Mouse (Mus musculus) neural tube, embryonic 11.5 days (tissue): ENCODE results near the gene Git2. TPM values are rescaled to one million over a fixed set of nuclear protein-coding genes. Genes with fewer than 3 reads are reported as not detected.

ENCODE experiments used
- ATAC-seq: fragments of 200-750 bp; cut with Nextera tagmentation; 2 replicates; pipeline ENCODE4 v1.8.0; 2017; ENCODE audit warnings: moderate number of reproducible peaks, mild to moderate bottlenecking, moderate TSS enrichment, moderate library complexity; ENCODE audit not compliant: insufficient read depth, low FRiP score, low TSS enrichment
- DNase-seq: peaks from one replicate; pipeline ENCODE4 v3.0.0-alpha.2; 2015; ENCODE audit warnings: low spot score
- H3K27ac ChIP-seq: fragments of 300-500 bp; sonication (generic); 2 replicates; pipeline ENCODE4 v1.5.1; 2014; ENCODE audit warnings: low read depth, mild to moderate bottlenecking, low read length
- H3K27me3 ChIP-seq: fragments of 300-500 bp; sonication (generic); 2 replicates; pipeline ENCODE4 v1.6.1; 2014; ENCODE audit warnings: mild to moderate bottlenecking, low read length, mixed read lengths; ENCODE audit not compliant: control insufficient read depth, insufficient read depth
- H3K36me3 ChIP-seq: fragments of 300-500 bp; sonication (generic); 2 replicates; pipeline ENCODE4 v1.6.1; 2014; ENCODE audit warnings: mild to moderate bottlenecking, low read length, moderate library complexity, mixed read lengths; ENCODE audit not compliant: control insufficient read depth, insufficient read depth
- H3K4me1 ChIP-seq: fragments of 300-500 bp; sonication (generic); 2 replicates; pipeline ENCODE4 v1.6.1; 2014; ENCODE audit warnings: low read length, mixed read lengths; ENCODE audit not compliant: control insufficient read depth, insufficient read depth
- H3K4me2 ChIP-seq: fragments of 300-500 bp; sonication (generic); 2 replicates; pipeline ENCODE4 v1.6.1; 2014; ENCODE audit warnings: low read depth, mild to moderate bottlenecking, moderate library complexity
- H3K4me3 ChIP-seq: fragments of 300-500 bp; sonication (generic); 2 replicates; pipeline ENCODE4 v1.5.1; 2014; ENCODE audit warnings: low read depth, low read length
- H3K9ac ChIP-seq: fragments of 300-500 bp; sonication (generic); 2 replicates; pipeline ENCODE4 v1.6.1; 2014; ENCODE audit warnings: mild to moderate bottlenecking, low read length
- H3K9me3 ChIP-seq: fragments of 300-500 bp; sonication (generic); 2 replicates; pipeline ENCODE4 v1.6.1; 2016; ENCODE audit warnings: low read length; ENCODE audit not compliant: control insufficient read depth
- WGBS: fragments of 180-500 bp; shearing (Covaris S2); extraction: QIAGEN DNeasy Blood & Tissue Kit; methylation state at CpG from one replicate; pipeline ENCODE4 v1.1.7; 2014; 5-methylcytosine and 5-hydroxymethylcytosine counted together
- microRNA-seq: library from miRNA; unstranded; fragments of <30 nt; microRNA quantifications from one replicate; pipeline ENCODE4, GENCODE M21; 2016
- polyA plus RNA-seq: library from polyadenylated mRNA; unstranded; fragments of >200 nt; fragmentation: Nextera tagmentation; extraction: Ambion mirVana; gene quantifications from 2 replicates; pipeline ENCODE4 v1.2.1, GENCODE M21; 2014

The Git2 gene
- polyA plus RNA-seq, 1 experiment from 2014 or later = 35.1 TPM

DNA sequence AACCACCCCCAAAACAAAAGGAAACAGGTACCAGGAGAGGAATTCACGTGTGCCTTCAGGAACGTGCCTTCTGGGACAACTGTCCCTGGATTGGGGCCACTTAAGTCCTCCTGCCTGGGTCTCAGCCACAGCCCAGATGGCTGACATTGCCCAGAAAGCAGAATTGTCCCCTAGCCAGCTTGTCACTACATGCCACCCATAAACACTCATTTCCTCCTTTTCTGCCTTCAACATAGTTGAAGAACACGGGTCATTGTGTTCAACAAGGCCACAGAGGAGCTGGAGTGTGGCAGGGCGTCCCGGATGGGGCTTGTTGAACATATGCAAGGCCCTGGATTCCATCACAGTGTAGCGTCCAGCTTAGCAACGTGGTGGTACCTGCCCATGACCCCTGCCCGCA lies 93.6 kb downstream of the Git2 start:
- Histone ChIP-seq H3K27me3 (no peaks in the 10 kb centered on the region), H3K9ac (no peak overlapping the region), H3K4me2 (no peak overlapping the region), H3K9me3 (no peaks in the 10 kb centered on the region), H3K4me1 (peaks cover 10% of the 10 kb centered on the region), H3K4me3 (no peak overlapping the region), H3K36me3 (peaks cover 3% of the 10 kb centered on the region; the same call in 1 of the 2 replicates), H3K27ac (no peak overlapping the region)
- ATAC-seq = no peak
- 82% methylated on average over 8 of the region's 8 CpGs for WGBS
- DNase-seq = no peak

DNA sequence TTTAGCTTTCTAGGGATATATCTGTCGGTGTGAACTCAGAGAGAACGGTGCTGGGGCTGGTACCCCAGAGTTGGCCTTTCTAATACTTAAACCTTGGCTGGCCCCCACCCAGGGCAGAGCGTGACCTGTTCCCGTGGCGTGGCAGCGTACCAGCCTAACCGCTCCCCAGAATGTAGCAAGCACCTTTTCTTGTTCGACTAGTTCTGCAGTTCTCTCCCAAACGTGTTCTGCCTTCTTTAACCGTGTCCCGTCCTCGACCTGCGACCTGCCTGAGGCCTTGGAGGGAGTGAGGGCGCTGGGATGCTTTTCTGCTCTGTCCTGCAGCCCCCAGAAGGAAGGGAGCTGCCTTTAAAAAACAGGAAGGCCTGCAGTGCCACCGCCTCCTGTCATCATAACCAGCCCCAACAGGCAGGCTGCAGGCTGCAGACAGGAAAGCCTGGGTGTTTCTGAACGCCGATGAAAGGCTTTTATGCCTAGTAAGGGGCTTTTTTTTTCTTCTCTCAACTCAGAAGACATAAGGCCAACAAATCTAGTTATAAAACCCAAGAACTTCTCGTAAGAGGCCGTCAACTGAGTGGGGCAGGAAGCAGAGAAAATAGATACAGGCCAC lies 94.5 kb downstream of the Git2 start:
- DNase-seq (no peak), ATAC-seq (no peak)
- Histone ChIP-seq H3K9me3 (no peaks in the 10 kb centered on the region), H3K27me3 (no peaks in the 10 kb centered on the region), H3K4me1 (peaks cover 10% of the 10 kb centered on the region), H3K9ac (0 out of 2 replicates have a peak overlapping the region, but pooled peaks have one; percentile 18), H3K36me3 (peaks cover 3% of the 10 kb centered on the region; the same call in 1 of the 2 replicates), H3K4me2 (no peak overlapping the region), H3K27ac (no peak overlapping the region), H3K4me3 (no peak overlapping the region)
- 78% methylated on average over 19 of the region's 19 CpGs for WGBS

DNA sequence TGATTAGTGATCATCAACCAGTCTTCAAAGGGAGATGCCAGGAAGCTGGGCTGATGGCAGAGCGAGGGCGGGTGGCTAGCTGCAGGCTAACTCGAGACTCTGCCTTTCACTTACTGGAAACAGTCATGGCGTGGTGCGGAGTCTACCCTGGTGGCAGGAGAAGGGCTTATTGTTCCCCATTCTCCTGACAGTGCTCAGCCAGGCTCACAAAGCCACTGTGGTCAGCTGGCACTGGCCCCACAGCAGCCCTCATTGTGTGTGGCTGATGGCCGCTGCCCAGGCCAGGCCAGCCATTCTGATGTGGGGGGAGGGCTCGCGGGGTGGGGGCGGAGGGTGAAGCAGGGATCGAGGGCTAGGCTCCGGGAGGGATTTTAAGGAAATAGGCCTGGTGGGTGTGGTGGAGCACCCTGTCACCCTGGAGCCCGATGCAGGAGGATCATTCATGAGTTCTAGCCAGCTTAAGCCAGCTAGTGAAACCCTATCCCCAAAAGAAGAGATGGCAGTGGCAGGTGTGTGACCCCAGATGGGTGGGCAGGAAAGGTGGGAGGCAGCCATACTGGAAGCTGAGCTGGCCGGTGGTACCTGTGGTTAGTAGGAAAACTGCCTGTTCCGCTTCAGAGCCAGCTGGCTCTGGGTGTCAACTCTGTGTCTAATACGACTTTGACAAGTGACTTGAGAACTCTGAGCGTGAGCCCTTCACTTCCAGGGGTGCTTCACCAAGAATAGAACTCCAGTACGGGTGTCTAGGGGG lies 95.3 kb downstream of the Git2 start:
- WGBS = 59% methylated on average over 17 of the region's 17 CpGs
- H3K4me3 ChIP-seq = no peak overlapping the region
- H3K4me1 ChIP-seq = peaks cover 10% of the 10 kb centered on the region
- no peak overlapping the region for H3K27ac ChIP-seq
- no peak overlapping the region for H3K4me2 ChIP-seq
- no peaks in the 10 kb centered on the region for H3K27me3 ChIP-seq
- no peak for DNase-seq
- ATAC-seq = no peak
- H3K9me3 ChIP-seq = no peaks in the 10 kb centered on the region
- peaks cover 3% of the 10 kb centered on the region; the same call in 1 of the 2 replicates for H3K36me3 ChIP-seq
- H3K9ac ChIP-seq = no peak overlapping the region

Small RNAs within 50 kb of the gene (microRNA-seq; reads per million reads assigned to microRNA genes)
- not detected for gene Mir7028

Other genes starting within 250 kb of the Git2 start
- 5.0 and 7.5 TPM in 2 replicates for gene Fam222a, start 207.5 kb downstream of the Git2 start, polyA plus RNA-seq
- 0.32 and 0.81 TPM in 2 replicates for gene Trpv4, start 117.1 kb downstream of the Git2 start, polyA plus RNA-seq
- gene Gltp, start 84.5 kb downstream of the Git2 start, polyA plus RNA-seq = 68.9 and 72.6 TPM in 2 replicates
- gene Tchp, start 67.8 kb downstream of the Git2 start, polyA plus RNA-seq = 12.8 and 14.3 TPM in 2 replicates
- 75.4 and 88.6 TPM in 2 replicates for gene Ankrd13a, start 840 bp downstream of the Git2 start, polyA plus RNA-seq
- 162 TPM in 2 replicates for gene 1500011B03Rik, start 48.0 kb upstream of the Git2 start, polyA plus RNA-seq
- gene 4930519G04Rik, start 78.1 kb upstream of the Git2 start, polyA plus RNA-seq = not detected in 2 replicates
- gene Gm9936, start 83.2 kb upstream of the Git2 start, polyA plus RNA-seq = 0.39 and 0.54 TPM in 2 replicates
- 0.81 and 1.8 TPM in 2 replicates for gene Oasl2, start 121.4 kb upstream of the Git2 start, polyA plus RNA-seq
- gene Oasl1, start 147.7 kb upstream of the Git2 start, polyA plus RNA-seq = 0.20 TPM in 1 of 2 replicates, not detected in the other
- gene 2210016L21Rik, start 166.6 kb upstream of the Git2 start, polyA plus RNA-seq = 47.2 and 48.8 TPM in 2 replicates
- gene Hnf1a, start 195.6 kb upstream of the Git2 start, polyA plus RNA-seq = not detected in 2 replicates
- gene Sppl3, start 235.6 kb upstream of the Git2 start, polyA plus RNA-seq = 43.6 and 45.1 TPM in 2 replicates